Mouse (Mus musculus) ES-Bruce4 (cell line): ENCODE results near the gene Ntsr1.

Source experiments
- CTCF ChIP-seq: IDR thresholded peaks from one replicate; pipeline ENCODE4 v1.8.1; 2011; ENCODE audit warnings: low read depth, low read length
- EP300 ChIP-seq: IDR thresholded peaks from 2 replicates; pipeline ENCODE4 v1.6.1; 2011; ENCODE audit warnings: low read depth, low read length; ENCODE audit not compliant: insufficient read depth

DNA sequence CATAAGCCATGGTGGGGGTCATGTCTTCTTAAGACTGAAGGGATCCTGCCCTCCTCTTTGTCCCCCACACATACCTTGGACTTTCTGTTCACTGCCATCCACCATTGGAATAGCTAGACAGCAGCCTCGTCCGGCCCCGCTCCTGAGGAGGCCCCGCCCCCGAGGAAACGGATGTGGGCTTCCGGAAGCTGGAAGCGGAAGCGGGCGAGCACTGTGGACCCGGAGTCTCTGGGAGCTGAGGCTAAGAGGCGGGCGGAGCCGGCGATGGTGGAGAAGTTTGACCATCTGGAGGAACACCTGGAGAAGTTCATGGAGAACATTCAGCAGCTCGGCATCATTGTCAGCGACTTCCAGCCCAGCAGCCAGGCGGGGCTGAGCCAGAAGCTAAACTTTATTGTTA, 45.3 kb downstream of the Ntsr1 start:
- TF ChIP-seq CTCF (no peak), EP300 (no peak)
